Mouse (Mus musculus) forebrain, embryonic 11.5 days (tissue): Measurements from ENCODE around the gene Arhgef1. TPM values are rescaled to one million over a fixed set of nuclear protein-coding genes. Genes with fewer than 3 reads are reported as not detected.

Experiments
- ATAC-seq: fragments of 200-750 bp; cut with Nextera tagmentation; replicated peaks from 2 replicates; pipeline ENCODE4 v1.8.0; 2017; ENCODE audit warnings: moderate TSS enrichment; ENCODE audit not compliant: low FRiP score
- DNase-seq: peaks from one replicate; pipeline ENCODE4 v3.0.0-alpha.2; 2017; ENCODE audit warnings: low spot score
- H3K27ac ChIP-seq: fragments of 300-500 bp; sonication (generic); 2 replicates; pipeline ENCODE4 v1.5.1; 2014; ENCODE audit warnings: low read depth, low read length
- H3K27me3 ChIP-seq: fragments of 300-500 bp; sonication (generic); 2 replicates; pipeline ENCODE4 v1.6.1; 2014; ENCODE audit warnings: mild to moderate bottlenecking, low read length, mixed read lengths; ENCODE audit not compliant: control insufficient read depth, insufficient read depth
- H3K36me3 ChIP-seq: fragments of 300-500 bp; sonication (generic); 2 replicates; pipeline ENCODE4 v1.6.1; 2014; ENCODE audit warnings: mild to moderate bottlenecking, low read length, moderate library complexity, mixed read lengths; ENCODE audit not compliant: control insufficient read depth, insufficient read depth
- H3K4me1 ChIP-seq: fragments of 300-500 bp; sonication (generic); replicated peaks from 2 replicates; pipeline ENCODE4 v1.6.1; 2014; ENCODE audit warnings: low read length, mixed read lengths; ENCODE audit not compliant: control insufficient read depth, insufficient read depth
- H3K4me2 ChIP-seq: fragments of 300-500 bp; sonication (generic); 2 replicates; pipeline ENCODE4 v1.6.1; 2014; ENCODE audit warnings: low read depth, mild to moderate bottlenecking, low read length, moderate library complexity, mixed read lengths; ENCODE audit not compliant: severe bottlenecking
- H3K4me3 ChIP-seq: fragments of 300-500 bp; sonication (generic); 2 replicates; pipeline ENCODE4 v1.5.1; 2014; ENCODE audit warnings: low read depth, low read length
- H3K9ac ChIP-seq: fragments of 300-500 bp; sonication (generic); 2 replicates; pipeline ENCODE4 v1.6.1; 2014; ENCODE audit warnings: low read length
- H3K9me3 ChIP-seq: fragments of 300-500 bp; sonication (generic); 2 replicates; pipeline ENCODE4 v1.6.1; 2016; ENCODE audit warnings: low read length, mixed read lengths; ENCODE audit not compliant: control insufficient read depth
- WGBS: fragments of 180-500 bp; shearing (Covaris S2); extraction: QIAGEN DNeasy Blood & Tissue Kit; methylation state at CpG from one replicate; pipeline ENCODE4 v1.1.7; 2014; 5-methylcytosine and 5-hydroxymethylcytosine counted together
- polyA plus RNA-seq: library from polyadenylated mRNA; unstranded; fragments of >200 nt; fragmentation: Nextera tagmentation; extraction: Ambion mirVana; gene quantifications from 2 replicates; pipeline ENCODE4 v1.2.1, GENCODE M21; 2014

The Arhgef1 gene
- polyA plus RNA-seq, 1 experiment from 2014 or later = 69.5 TPM

- Histone ChIP-seq H3K9ac (no peak overlapping the region), H3K27ac (no peak overlapping the region), H3K36me3 (no peaks in the 10 kb centered on the region), H3K4me3 (no peak overlapping the region), H3K4me2 (no peak overlapping the region), H3K9me3 (no peaks in the 10 kb centered on the region; the same call in 1 of the 2 replicates), H3K4me1 (peaks cover 3% of the 10 kb centered on the region; the same call in 1 of the 2 replicates), H3K27me3 (no peaks in the 10 kb centered on the region)
- no peak for ATAC-seq
- no peak for DNase-seq
- 36% methylated on average over 17 of the region's 17 CpGs for WGBS
These were observed 33.6 kb upstream of the Arhgef1 start for GRCm38 (mm10) chr7:24869080-24869479.

- Histone ChIP-seq H3K4me3 (no peak within 1 kb of the TSS), H3K27me3 (no peaks in the 10 kb centered on the region), H3K9ac (no peak within 1 kb of the TSS), H3K27ac (no peak within 1 kb of the TSS), H3K36me3 (no peaks in the 10 kb centered on the region), H3K4me2 (no peak within 1 kb of the TSS), H3K4me1 (peaks cover 3% of the 10 kb centered on the region; the same call in 1 of the 2 replicates), H3K9me3 (no peaks in the 10 kb centered on the region; the same call in 1 of the 2 replicates)
- DNase-seq (peak; percentile 71), ATAC-seq (no peak)
- WGBS = 59% methylated on average over 41 of the region's 41 CpGs
These were observed 33.1 kb upstream of the Arhgef1 start, which contains the start of the genes Lypd4 and Dmrtc2 for GRCm38 (mm10) chr7:24869532-24870165. Gene Lypd4, minus strand, starts transcription at chr7:24869941. Gene Dmrtc2, plus strand, starts transcription at chr7:24870057.

- WGBS = 74% methylated on average over 3 of the region's 3 CpGs
- Histone ChIP-seq H3K4me1 (no peaks in the 10 kb centered on the region), H3K27ac (no peak overlapping the region), H3K9ac (no peak overlapping the region), H3K27me3 (no peaks in the 10 kb centered on the region), H3K4me3 (no peak overlapping the region), H3K4me2 (no peak overlapping the region), H3K36me3 (no peaks in the 10 kb centered on the region), H3K9me3 (no peaks in the 10 kb centered on the region)
- no peak for DNase-seq
- no peak for ATAC-seq
These were observed 25.1 kb upstream of the Arhgef1 start for GRCm38 (mm10) chr7:24877588-24877987.

- Histone ChIP-seq H3K4me2 (no peak overlapping the region), H3K36me3 (no peaks in the 10 kb centered on the region), H3K9me3 (no peaks in the 10 kb centered on the region), H3K27ac (no peak overlapping the region), H3K4me3 (no peak overlapping the region), H3K9ac (no peak overlapping the region), H3K4me1 (no peaks in the 10 kb centered on the region), H3K27me3 (no peaks in the 10 kb centered on the region)
- ATAC-seq = no peak
- WGBS = 11% methylated on average over 2 of the region's 2 CpGs
- no peak for DNase-seq
These were observed 23.1 kb upstream of the Arhgef1 start for GRCm38 (mm10) chr7:24879620-24880019.

- Histone ChIP-seq H3K9me3 (no peaks in the 10 kb centered on the region), H3K9ac (no peak overlapping the region), H3K27ac (no peak overlapping the region), H3K4me1 (peaks cover 14% of the 10 kb centered on the region), H3K36me3 (peaks cover 5% of the 10 kb centered on the region; the same call in 1 of the 2 replicates), H3K4me2 (no peak overlapping the region), H3K4me3 (no peak overlapping the region), H3K27me3 (no peaks in the 10 kb centered on the region)
- WGBS = 93% methylated on average over 9 of the region's 9 CpGs
- DNase-seq (peak; percentile 33), ATAC-seq (no peak)
These were observed 20.1 kb upstream of the Arhgef1 start for GRCm38 (mm10) chr7:24882416-24883199.

DNA sequence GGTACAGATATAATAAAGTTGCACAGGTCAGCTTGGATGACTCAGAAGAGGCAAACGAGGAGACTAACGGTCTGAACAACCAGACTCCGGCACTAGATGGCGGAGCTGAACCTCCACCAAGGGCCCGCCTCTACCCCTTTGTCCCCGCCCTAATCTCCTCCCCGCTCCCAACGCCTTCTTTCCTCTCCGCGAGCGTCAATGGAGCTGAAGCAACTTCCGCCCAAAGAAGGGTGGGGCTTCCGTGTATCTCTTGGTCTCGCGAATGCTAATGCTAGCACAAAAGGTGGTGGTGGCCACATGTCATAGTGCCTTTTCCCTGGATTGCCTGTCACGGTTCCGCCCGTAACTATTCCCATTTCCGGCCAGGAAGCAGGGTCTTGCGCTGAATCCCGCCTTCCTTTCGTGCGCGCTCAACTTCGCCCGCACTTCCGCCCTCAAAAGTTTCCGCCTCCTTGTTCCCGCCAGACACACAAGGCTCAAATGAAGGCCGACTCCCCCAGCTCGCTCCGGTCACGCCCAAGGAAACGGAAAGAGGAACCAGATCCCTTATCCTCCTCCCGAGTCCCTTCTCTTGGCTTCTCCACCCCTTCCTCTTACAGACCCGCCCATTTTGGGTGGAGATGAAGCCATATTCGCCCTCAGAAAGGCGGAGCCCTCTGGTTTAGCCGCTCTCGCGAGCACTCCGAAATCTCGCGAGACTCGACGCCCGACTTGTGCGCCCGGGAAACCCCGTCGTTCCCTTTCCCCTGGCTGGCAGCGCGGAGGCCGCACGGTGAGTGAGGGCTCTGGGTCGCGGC lies 18.6 kb upstream of the Arhgef1 start, which contains the start of gene Rps19:
Gene Rps19, plus strand, starts transcription at position 476 of the 797 bp plus-strand sequence.
- H3K4me1 ChIP-seq = peaks cover 14% of the 10 kb centered on the region
- WGBS = under 1% methylated on average over 56 of the region's 57 CpGs
- no peaks in the 10 kb centered on the region for H3K27me3 ChIP-seq
- H3K9ac ChIP-seq = peak within 1 kb of the TSS; percentile 100
- H3K9me3 ChIP-seq = no peaks in the 10 kb centered on the region
- peaks cover 9% of the 10 kb centered on the region; the same call in 1 of the 2 replicates for H3K36me3 ChIP-seq
- DNase-seq = peak; percentile 98
- peak within 1 kb of the TSS; percentile 98 for H3K4me3 ChIP-seq
- peak; percentile 92 for ATAC-seq
- H3K27ac ChIP-seq = peak within 1 kb of the TSS; percentile 82
- H3K4me2 ChIP-seq = peak within 1 kb of the TSS; percentile 60

- DNase-seq = no peak
- under 1% methylated on average over 47 of the region's 47 CpGs for WGBS
- Histone ChIP-seq H3K4me2 (peak overlapping the region; percentile 60), H3K27ac (peak overlapping the region; percentile 82), H3K4me1 (peaks cover 14% of the 10 kb centered on the region), H3K9ac (peak overlapping the region; percentile 100), H3K4me3 (peak overlapping the region; percentile 98), H3K9me3 (no peaks in the 10 kb centered on the region), H3K36me3 (peaks cover 15% of the 10 kb centered on the region; the same call in 1 of the 2 replicates), H3K27me3 (no peaks in the 10 kb centered on the region)
- peak; percentile 16 for ATAC-seq
These were observed 17.9 kb upstream of the Arhgef1 start for GRCm38 (mm10) chr7:24884693-24885291.
